Mouse (Mus musculus): ENCODE data around the gene Ids. TPM values are rescaled to one million over a fixed set of nuclear protein-coding genes. Genes with fewer than 3 reads are reported as not detected.
A peak's percentile ranks its signal among the peaks of the same experiment; 100 is the strongest.
"Not testable (repeated sequence)": the region's sequence is repeated elsewhere in the genome, so short reads cannot be mapped to it uniquely, and the experiment has no call there.

Gene Ids
- polyA plus RNA-seq (2012; rRNA removed): 22.5 and 28.7 TPM in 2 replicates
- 4.9 TPM in 2 replicates for polyA plus RNA-seq (2014; fragmentation: Nextera tagmentation; extraction: Ambion mirVana)

GRCm38 (mm10) chrX:70364661-70365613 is at the start of gene Ids:
Gene Ids, minus strand, starts transcription at chrX:70365084.
- DNase-seq (ENCODE audit: low spot score): peak; percentile 82
- no peaks in the 10 kb centered on the region for H3K9me3 ChIP-seq (ENCODE audit: control insufficient read depth, low read length)
- H3K9ac ChIP-seq (ENCODE audit: low read depth, low read length, severe bottlenecking): peak within 1 kb of the TSS; percentile 60
- peak within 1 kb of the TSS; percentile 46 for H3K4me2 ChIP-seq (replicated peaks; ENCODE audit: low read depth, low read length, severe bottlenecking)
- peak within 1 kb of the TSS; percentile 68; the same call in 1 of the 2 replicates for H3K27ac ChIP-seq (replicated peaks; ENCODE audit: low read depth, low read length)
- peaks cover 6% of the 10 kb centered on the region; the same call in 1 of the 2 replicates for H3K4me1 ChIP-seq (ENCODE audit: control insufficient read depth, insufficient read depth, low read length)
- peak; percentile 94 for ATAC-seq (ENCODE audit: low FRiP score, low read depth)
- WGBS: 24% methylated on average over 41 of the region's 45 CpGs
- H3K4me3 ChIP-seq (replicated peaks; ENCODE audit: low read length): peak within 1 kb of the TSS; percentile 50
- peak; percentile 62; the same call in 1 of the 2 replicates for TF ChIP-seq POLR2A (IDR thresholded peaks at IDR 0.05; ENCODE audit: borderline replicate concordance, extremely low read depth, insufficient read depth, insufficient read length)
- H3K27me3 ChIP-seq (ENCODE audit: control insufficient read depth, insufficient read depth, low read length): no peaks in the 10 kb centered on the region
- no peaks in the 10 kb centered on the region for H3K36me3 ChIP-seq (ENCODE audit: control insufficient read depth, insufficient read depth, low read length)

- not testable (repeated sequence) for H3K27me3 ChIP-seq (ENCODE audit: control insufficient read depth, insufficient read depth, low read length); ATAC-seq (ENCODE audit: low FRiP score, low read depth); H3K4me3 ChIP-seq (replicated peaks; ENCODE audit: low read length); DNase-seq (ENCODE audit: low spot score); H3K27ac ChIP-seq (replicated peaks; ENCODE audit: low read depth, low read length); H3K9me3 ChIP-seq (ENCODE audit: control insufficient read depth, low read length); H3K36me3 ChIP-seq (ENCODE audit: control insufficient read depth, insufficient read depth, low read length); H3K9ac ChIP-seq (ENCODE audit: low read depth, low read length, severe bottlenecking); H3K4me2 ChIP-seq (replicated peaks; ENCODE audit: low read depth, low read length, severe bottlenecking); H3K4me1 ChIP-seq (ENCODE audit: control insufficient read depth, insufficient read depth, low read length)
These were observed 27.8 kb upstream of the Ids start for GRCm38 (mm10) chrX:70392636-70393035.

GRCm38 (mm10) chrX:70385962-70386351 is 21.1 kb upstream of the Ids start:
- DNase-seq (ENCODE audit: low spot score): no peak

GRCm38 (mm10) chrX:70385276-70385961 is 20.5 kb upstream of the Ids start, which contains the start of gene 1110012L19Rik:
Gene 1110012L19Rik, plus strand, starts transcription at chrX:70385877.
- ATAC-seq (ENCODE audit: low FRiP score, low read depth): peak; percentile 95

More at GRCm38 (mm10) chrX:70385962-70386351, 21.1 kb upstream of the Ids start:
- Histone ChIP-seq H3K27ac (replicated peaks; ENCODE audit: low read depth, low read length) (peak overlapping the region; percentile 81), H3K9ac (ENCODE audit: low read depth, low read length, severe bottlenecking) (peak overlapping the region; percentile 57), H3K9me3 (ENCODE audit: control insufficient read depth, low read length) (no peaks in the 10 kb centered on the region), H3K4me2 (replicated peaks; ENCODE audit: low read depth, low read length, severe bottlenecking) (peak overlapping the region; percentile 45), H3K27me3 (ENCODE audit: control insufficient read depth, insufficient read depth, low read length) (no peaks in the 10 kb centered on the region), H3K36me3 (ENCODE audit: control insufficient read depth, insufficient read depth, low read length) (no peaks in the 10 kb centered on the region), H3K4me1 (ENCODE audit: control insufficient read depth, insufficient read depth, low read length) (no peaks in the 10 kb centered on the region), H3K4me3 (replicated peaks; ENCODE audit: low read length) (peak overlapping the region; percentile 50)
- WGBS: 22% methylated on average over 11 of the region's 11 CpGs
- TF ChIP-seq POLR2A (IDR thresholded peaks at IDR 0.05; ENCODE audit: borderline replicate concordance, extremely low read depth, insufficient read depth, insufficient read length): no peak
- peak; percentile 29 for ATAC-seq (ENCODE audit: low FRiP score, low read depth)

GRCm38 (mm10) chrX:70384917-70385275 is 20.0 kb upstream of the Ids start:
- WGBS: 51% methylated on average over 3 of the region's 3 CpGs

More at GRCm38 (mm10) chrX:70385276-70385961, 20.5 kb upstream of the Ids start, which contains the start of gene 1110012L19Rik:
- WGBS: 22% methylated on average over 22 of the region's 22 CpGs
- peak; percentile 73 for DNase-seq (ENCODE audit: low spot score)
- Histone ChIP-seq H3K4me1 (ENCODE audit: control insufficient read depth, insufficient read depth, low read length) (no peaks in the 10 kb centered on the region), H3K36me3 (ENCODE audit: control insufficient read depth, insufficient read depth, low read length) (no peaks in the 10 kb centered on the region), H3K27me3 (ENCODE audit: control insufficient read depth, insufficient read depth, low read length) (no peaks in the 10 kb centered on the region), H3K4me3 (replicated peaks; ENCODE audit: low read length) (peak within 1 kb of the TSS; percentile 50), H3K4me2 (replicated peaks; ENCODE audit: low read depth, low read length, severe bottlenecking) (peak within 1 kb of the TSS; percentile 45), H3K9me3 (ENCODE audit: control insufficient read depth, low read length) (no peaks in the 10 kb centered on the region), H3K27ac (replicated peaks; ENCODE audit: low read depth, low read length) (peak within 1 kb of the TSS; percentile 81), H3K9ac (ENCODE audit: low read depth, low read length, severe bottlenecking) (peak within 1 kb of the TSS; percentile 57)
- TF ChIP-seq POLR2A (IDR thresholded peaks at IDR 0.05; ENCODE audit: borderline replicate concordance, extremely low read depth, insufficient read depth, insufficient read length): peak; percentile 51; the same call in 1 of the 2 replicates

GRCm38 (mm10) chrX:70374469-70375110 is 9.7 kb upstream of the Ids start:
- 65% methylated on average over 3 of the region's 6 CpGs for WGBS
- not testable (repeated sequence) for DNase-seq (ENCODE audit: low spot score); H3K4me2 ChIP-seq (replicated peaks; ENCODE audit: low read depth, low read length, severe bottlenecking); H3K27me3 ChIP-seq (ENCODE audit: control insufficient read depth, insufficient read depth, low read length); H3K9ac ChIP-seq (ENCODE audit: low read depth, low read length, severe bottlenecking); H3K36me3 ChIP-seq (ENCODE audit: control insufficient read depth, insufficient read depth, low read length); H3K4me1 ChIP-seq (ENCODE audit: control insufficient read depth, insufficient read depth, low read length); ATAC-seq (ENCODE audit: low FRiP score, low read depth); H3K4me3 ChIP-seq (replicated peaks; ENCODE audit: low read length); H3K9me3 ChIP-seq (ENCODE audit: control insufficient read depth, low read length); H3K27ac ChIP-seq (replicated peaks; ENCODE audit: low read depth, low read length)

More at GRCm38 (mm10) chrX:70384917-70385275, 20.0 kb upstream of the Ids start:
- ATAC-seq (ENCODE audit: low FRiP score, low read depth) (peak; percentile 27), DNase-seq (ENCODE audit: low spot score) (no peak)
- peak overlapping the region; percentile 38 for H3K4me2 ChIP-seq (replicated peaks; ENCODE audit: low read depth, low read length, severe bottlenecking)
- H3K9me3 ChIP-seq (ENCODE audit: control insufficient read depth, low read length): no peaks in the 10 kb centered on the region
- peak overlapping the region; percentile 50 for H3K4me3 ChIP-seq (replicated peaks; ENCODE audit: low read length)
- peak overlapping the region; percentile 81; the same call in 1 of the 2 replicates for H3K27ac ChIP-seq (replicated peaks; ENCODE audit: low read depth, low read length)
- no peaks in the 10 kb centered on the region for H3K36me3 ChIP-seq (ENCODE audit: control insufficient read depth, insufficient read depth, low read length)
- no peaks in the 10 kb centered on the region for H3K27me3 ChIP-seq (ENCODE audit: control insufficient read depth, insufficient read depth, low read length)
- no peaks in the 10 kb centered on the region for H3K4me1 ChIP-seq (ENCODE audit: control insufficient read depth, insufficient read depth, low read length)
- TF ChIP-seq POLR2A (IDR thresholded peaks at IDR 0.05; ENCODE audit: borderline replicate concordance, extremely low read depth, insufficient read depth, insufficient read length): no peak
- H3K9ac ChIP-seq (ENCODE audit: low read depth, low read length, severe bottlenecking): peak overlapping the region; percentile 57; the same call in 1 of the 2 replicates

GRCm38 (mm10) chrX:70369758-70370157 is 4.9 kb upstream of the Ids start:
- not testable (repeated sequence) for H3K4me3 ChIP-seq (replicated peaks; ENCODE audit: low read length); H3K9me3 ChIP-seq (ENCODE audit: control insufficient read depth, low read length); H3K9ac ChIP-seq (ENCODE audit: low read depth, low read length, severe bottlenecking); ATAC-seq (ENCODE audit: low FRiP score, low read depth); DNase-seq (ENCODE audit: low spot score); H3K36me3 ChIP-seq (ENCODE audit: control insufficient read depth, insufficient read depth, low read length); H3K4me2 ChIP-seq (replicated peaks; ENCODE audit: low read depth, low read length, severe bottlenecking); H3K27me3 ChIP-seq (ENCODE audit: control insufficient read depth, insufficient read depth, low read length); H3K27ac ChIP-seq (replicated peaks; ENCODE audit: low read depth, low read length); H3K4me1 ChIP-seq (ENCODE audit: control insufficient read depth, insufficient read depth, low read length)
- 14% methylated on average over 1 of the region's 6 CpGs for WGBS

Data from limb, embryonic 14.5 days (tissue).